Mouse (Mus musculus): ENCODE data around the gene Nipa2. TPM values are rescaled to one million over a fixed set of nuclear protein-coding genes. Genes with fewer than 3 reads are reported as not detected.
A peak's percentile ranks its signal among the peaks of the same experiment; 100 is the strongest.

The Nipa2 gene
- polyA plus RNA-seq (2015; fragmentation: Nextera tagmentation; extraction: Ambion mirVana) = 41.0 and 42.3 TPM in 2 replicates

GRCm38 (mm10) chr7:55962004-55962908 is at the start of gene Nipa2:
Gene Nipa2 (minus strand): TSS chr7:55962476.
- Histone ChIP-seq H3K9ac (replicated peaks) (peak within 1 kb of the TSS; percentile 89), H3K4me1 (peaks cover 18% of the 10 kb centered on the region), H3K9me3 (no peaks in the 10 kb centered on the region), H3K4me3 (peak within 1 kb of the TSS; percentile 88), H3K4me2 (replicated peaks) (peak within 1 kb of the TSS; percentile 65), H3K27me3 (no peaks in the 10 kb centered on the region), H3K36me3 (no peaks in the 10 kb centered on the region), H3K27ac (replicated peaks) (peak within 1 kb of the TSS; percentile 81)
- WGBS = under 1% methylated on average over 70 of the region's 70 CpGs
- peak; percentile 98 for ATAC-seq (replicated peaks)

- no peaks in the 10 kb centered on the region; the same call in 1 of the 2 replicates for H3K36me3 ChIP-seq
- no peaks in the 10 kb centered on the region for H3K9me3 ChIP-seq
- no peak for ATAC-seq (replicated peaks)
- H3K9ac ChIP-seq (replicated peaks) = no peak overlapping the region
- H3K4me1 ChIP-seq = no peaks in the 10 kb centered on the region
- H3K27me3 ChIP-seq = no peaks in the 10 kb centered on the region
- no peak overlapping the region for H3K4me2 ChIP-seq (replicated peaks)
- no peak overlapping the region for H3K27ac ChIP-seq (replicated peaks)
- H3K4me3 ChIP-seq = no peak overlapping the region
Observed at GRCm38 (mm10) chr7:56011018-56011333, 48.7 kb upstream of the Nipa2 start.

GRCm38 (mm10) chr7:56010318-56011017 is 48.2 kb upstream of the Nipa2 start:
- WGBS = 87% methylated on average over 4 of the region's 4 CpGs
- Histone ChIP-seq H3K4me1 (no peaks in the 10 kb centered on the region), H3K27me3 (no peaks in the 10 kb centered on the region), H3K9me3 (no peaks in the 10 kb centered on the region), H3K4me2 (replicated peaks) (no peak overlapping the region), H3K9ac (replicated peaks) (no peak overlapping the region), H3K27ac (replicated peaks) (no peak overlapping the region), H3K4me3 (no peak overlapping the region), H3K36me3 (no peaks in the 10 kb centered on the region)
- no peak for ATAC-seq (replicated peaks)

- Histone ChIP-seq H3K4me2 (replicated peaks) (no peak overlapping the region), H3K9me3 (no peaks in the 10 kb centered on the region), H3K27me3 (no peaks in the 10 kb centered on the region), H3K4me1 (peaks cover 6% of the 10 kb centered on the region; the same call in 1 of the 2 replicates), H3K27ac (replicated peaks) (no peak overlapping the region), H3K9ac (replicated peaks) (no peak overlapping the region), H3K36me3 (no peaks in the 10 kb centered on the region), H3K4me3 (no peak overlapping the region)
- no peak for ATAC-seq (replicated peaks)
- 0% methylated on average over 3 of the region's 4 CpGs for WGBS
Observed at GRCm38 (mm10) chr7:55998997-55999396, 36.7 kb upstream of the Nipa2 start.

- Histone ChIP-seq H3K36me3 (no peaks in the 10 kb centered on the region), H3K9ac (replicated peaks) (no peak overlapping the region), H3K9me3 (no peaks in the 10 kb centered on the region), H3K27ac (replicated peaks) (no peak overlapping the region), H3K4me1 (peaks cover 6% of the 10 kb centered on the region; the same call in 1 of the 2 replicates), H3K4me2 (replicated peaks) (no peak overlapping the region), H3K4me3 (no peak overlapping the region), H3K27me3 (no peaks in the 10 kb centered on the region)
- peak; percentile 68 for ATAC-seq (replicated peaks)
- 29% methylated on average over 4 of the region's 4 CpGs for WGBS
Observed at GRCm38 (mm10) chr7:55995013-55995412, 32.7 kb upstream of the Nipa2 start.

GRCm38 (mm10) chr7:55991858-55992257 is 29.6 kb upstream of the Nipa2 start:
- Histone ChIP-seq H3K9me3 (no peaks in the 10 kb centered on the region), H3K4me2 (replicated peaks) (no peak overlapping the region), H3K4me1 (no peaks in the 10 kb centered on the region), H3K27me3 (no peaks in the 10 kb centered on the region), H3K4me3 (no peak overlapping the region), H3K9ac (replicated peaks) (no peak overlapping the region), H3K27ac (replicated peaks) (no peak overlapping the region), H3K36me3 (no peaks in the 10 kb centered on the region)
- ATAC-seq (replicated peaks) = no peak
- 89% methylated on average over 7 of the region's 7 CpGs for WGBS

GRCm38 (mm10) chr7:55991129-55991528 is 28.9 kb upstream of the Nipa2 start:
- Histone ChIP-seq H3K4me1 (no peaks in the 10 kb centered on the region), H3K4me2 (replicated peaks) (no peak overlapping the region), H3K9ac (replicated peaks) (no peak overlapping the region), H3K27me3 (no peaks in the 10 kb centered on the region), H3K9me3 (no peaks in the 10 kb centered on the region), H3K27ac (replicated peaks) (no peak overlapping the region), H3K36me3 (no peaks in the 10 kb centered on the region), H3K4me3 (no peak overlapping the region)
- no peak for ATAC-seq (replicated peaks)
- 96% methylated on average over 3 of the region's 3 CpGs for WGBS

- 35% methylated on average over 13 of the region's 13 CpGs for WGBS
- Histone ChIP-seq H3K27ac (replicated peaks) (no peak overlapping the region), H3K9me3 (no peaks in the 10 kb centered on the region), H3K36me3 (peaks cover 9% of the 10 kb centered on the region; the same call in 1 of the 2 replicates), H3K4me2 (replicated peaks) (no peak overlapping the region), H3K4me1 (no peaks in the 10 kb centered on the region), H3K27me3 (no peaks in the 10 kb centered on the region), H3K9ac (replicated peaks) (no peak overlapping the region), H3K4me3 (no peak overlapping the region)
- ATAC-seq (replicated peaks) = peak; percentile 84
Observed at GRCm38 (mm10) chr7:55986526-55987214, 24.4 kb upstream of the Nipa2 start.

- 73% methylated on average over 4 of the region's 4 CpGs for WGBS
Observed at GRCm38 (mm10) chr7:55984754-55985153, 22.5 kb upstream of the Nipa2 start.

GRCm38 (mm10) chr7:55983107-55983506 is 20.8 kb upstream of the Nipa2 start:
- ATAC-seq (replicated peaks) = no peak
- Histone ChIP-seq H3K9me3 (no peaks in the 10 kb centered on the region), H3K27ac (replicated peaks) (no peak overlapping the region), H3K36me3 (peaks cover 30% of the 10 kb centered on the region; the same call in 1 of the 2 replicates), H3K4me1 (no peaks in the 10 kb centered on the region), H3K27me3 (no peaks in the 10 kb centered on the region), H3K4me3 (no peak overlapping the region), H3K9ac (replicated peaks) (no peak overlapping the region), H3K4me2 (replicated peaks) (no peak overlapping the region)
- WGBS = 97% methylated on average over 5 of the region's 5 CpGs

More at GRCm38 (mm10) chr7:55984754-55985153, 22.5 kb upstream of the Nipa2 start:
- H3K9ac ChIP-seq (replicated peaks) = no peak overlapping the region
- no peak overlapping the region for H3K4me3 ChIP-seq
- H3K27me3 ChIP-seq = no peaks in the 10 kb centered on the region
- H3K27ac ChIP-seq (replicated peaks) = no peak overlapping the region
- H3K4me2 ChIP-seq (replicated peaks) = no peak overlapping the region
- peaks cover 18% of the 10 kb centered on the region; the same call in 1 of the 2 replicates for H3K36me3 ChIP-seq
- H3K9me3 ChIP-seq = no peaks in the 10 kb centered on the region
- no peaks in the 10 kb centered on the region for H3K4me1 ChIP-seq
- no peak for ATAC-seq (replicated peaks)

- no peaks in the 10 kb centered on the region for H3K4me1 ChIP-seq
- H3K9ac ChIP-seq (replicated peaks) = no peak overlapping the region
- H3K4me2 ChIP-seq (replicated peaks) = no peak overlapping the region
- WGBS = 93% methylated on average over 10 of the region's 10 CpGs
- H3K27me3 ChIP-seq = no peaks in the 10 kb centered on the region
- no peak overlapping the region for H3K4me3 ChIP-seq
- H3K9me3 ChIP-seq = no peaks in the 10 kb centered on the region
- ATAC-seq (replicated peaks) = no peak
- no peak overlapping the region for H3K27ac ChIP-seq (replicated peaks)
- peaks cover 30% of the 10 kb centered on the region; the same call in 1 of the 2 replicates for H3K36me3 ChIP-seq
Observed at GRCm38 (mm10) chr7:55982010-55982700, 19.9 kb upstream of the Nipa2 start.

Data from forebrain, embryonic 15.5 days (tissue).